ENCODE assay signal across 8 mouse cellular contexts in genomic region chr10:77339871-77340341, GRCm38 (mm10).
DNase-seq lines count a peak whose midpoint lies in the region; ATAC-seq lines count a peak whose summit lies in the region.

No protein-coding gene starts in this region.

- H3K27ac ChIP-seq in hindbrain, embryonic 15.5 days (replicated peaks) = peak overlapping the region; percentile 69
- 0 out of 2 replicates have a peak overlapping the region, but pooled peaks have one; percentile 14 for H3K27ac ChIP-seq in midbrain, embryonic 13.5 days

- no peaks in the 10 kb centered on the region for H3K36me3 ChIP-seq in hindbrain, embryonic 15.5 days
- no peaks in the 10 kb centered on the region for H3K36me3 ChIP-seq in midbrain, embryonic 13.5 days

- WGBS in hindbrain, embryonic 15.5 days = 4% methylated on average over 18 of the region's 18 CpGs
- WGBS in midbrain, embryonic 13.5 days = under 1% methylated on average over 18 of the region's 18 CpGs

- H3K27me3 ChIP-seq in hindbrain, embryonic 15.5 days = 0 out of 2 replicates have a peak, but pooled peaks cover 4% of the 10 kb centered on the region
- H3K27me3 ChIP-seq in midbrain, embryonic 13.5 days = no peaks in the 10 kb centered on the region; the same call in 1 of the 2 replicates

- peak; percentile 16 to 18 for DNase-seq in adrenal gland, postnatal 36 days
- no peak for DNase-seq in adrenal gland, postnatal 25 days
- DNase-seq in ovary, postnatal 14 days (ENCODE audit: low spot score) = peak; percentile 15
- DNase-seq in ovary, adult 18-20 months (ENCODE audit: low spot score) = no peak
- DNase-seq in T-cell, adult 2 months (ENCODE audit: low spot score) = no peak

- peak; percentile 63; the same call in 1 of the 2 replicates for ATAC-seq in hindbrain, embryonic 15.5 days (ENCODE audit: low FRiP score, low read depth)
- ATAC-seq in midbrain, embryonic 13.5 days = peak; percentile 78
- no peak for ATAC-seq in megakaryocyte progenitor cell, adult 5-6 weeks (replicated peaks; ENCODE audit: poor library complexity)

- H3K9ac ChIP-seq in hindbrain, embryonic 15.5 days = peak overlapping the region; percentile 42
- H3K9ac ChIP-seq in midbrain, embryonic 13.5 days (replicated peaks) = peak overlapping the region; percentile 58

- H3K4me1 ChIP-seq in hindbrain, embryonic 15.5 days (replicated peaks) = peaks cover 22% of the 10 kb centered on the region
- H3K4me1 ChIP-seq in midbrain, embryonic 13.5 days (replicated peaks) = peaks cover 30% of the 10 kb centered on the region

- peak overlapping the region; percentile 78 for H3K4me2 ChIP-seq in hindbrain, embryonic 15.5 days
- peak overlapping the region; percentile 67 for H3K4me2 ChIP-seq in midbrain, embryonic 13.5 days (replicated peaks)

- H3K9me3 ChIP-seq in hindbrain, embryonic 15.5 days = no peaks in the 10 kb centered on the region
- H3K9me3 ChIP-seq in midbrain, embryonic 13.5 days = no peaks in the 10 kb centered on the region

- peak overlapping the region; percentile 44 for H3K4me3 ChIP-seq in hindbrain, embryonic 15.5 days
- H3K4me3 ChIP-seq in midbrain, embryonic 13.5 days (replicated peaks) = peak overlapping the region; percentile 45

Comparison
In these comparisons a context has a peak if more than half of its experiments do, and no peak if none do; other contexts are left out.
1. DNase-seq: peak in adrenal gland, postnatal 36 days (2 of 2) and ovary, postnatal 14 days (single experiment); none in adrenal gland, postnatal 25 days (single experiment), ovary, adult 18-20 months (single experiment) and T-cell, adult 2 months (single experiment).